Mouse (Mus musculus): Measurements from ENCODE around the gene Krt32. TPM values are rescaled to one million over a fixed set of nuclear protein-coding genes. Genes with fewer than 3 reads are reported as not detected.

Gene Krt32
- polyA plus RNA-seq, 1 experiment from 2014 or later, result not detected

- H3K27ac ChIP-seq (ENCODE audit: low read length), result peak overlapping the region; percentile 41
- no peak for ATAC-seq (ENCODE audit: low read depth)
These were observed 21.6 kb downstream of the Krt32 start for GRCm38 (mm10) chr11:100066236-100067010.

GRCm38 (mm10) chr11:100058875-100059274, 29.2 kb downstream of the Krt32 start:
- WGBS, result 77% methylated on average over 8 of the region's 8 CpGs

More at GRCm38 (mm10) chr11:100066236-100067010, 21.6 kb downstream of the Krt32 start:
- Histone ChIP-seq H3K4me3 (ENCODE audit: low read length) (no peak overlapping the region), H3K9ac (ENCODE audit: low read length) (no peak overlapping the region), H3K4me2 (ENCODE audit: low read depth, low read length) (no peak overlapping the region), H3K36me3 (ENCODE audit: control insufficient read depth, insufficient read depth, low read length) (no peaks in the 10 kb centered on the region), H3K27me3 (ENCODE audit: control insufficient read depth, insufficient read depth, low read depth, low read length) (no peaks in the 10 kb centered on the region), H3K4me1 (replicated peaks; ENCODE audit: control insufficient read depth, insufficient read depth, low read length) (peaks cover 5% of the 10 kb centered on the region; the same call in 1 of the 2 replicates), H3K9me3 (ENCODE audit: control insufficient read depth, low read length) (no peaks in the 10 kb centered on the region)
- 45% methylated on average over 12 of the region's 12 CpGs for WGBS

GRCm38 (mm10) chr11:100055686-100056655, 32.1 kb downstream of the Krt32 start:
- no peaks in the 10 kb centered on the region for H3K36me3 ChIP-seq (ENCODE audit: control insufficient read depth, insufficient read depth, low read length)
- no peaks in the 10 kb centered on the region for H3K9me3 ChIP-seq (ENCODE audit: control insufficient read depth, low read length)
- H3K4me1 ChIP-seq (replicated peaks; ENCODE audit: control insufficient read depth, insufficient read depth, low read length), result no peaks in the 10 kb centered on the region
- H3K4me2 ChIP-seq (ENCODE audit: low read depth, low read length), result no peak overlapping the region
- H3K27ac ChIP-seq (ENCODE audit: low read length), result no peak overlapping the region
- WGBS, result 39% methylated on average over 9 of the region's 9 CpGs
- H3K9ac ChIP-seq (ENCODE audit: low read length), result no peak overlapping the region
- no peak overlapping the region for H3K4me3 ChIP-seq (ENCODE audit: low read length)
- no peaks in the 10 kb centered on the region for H3K27me3 ChIP-seq (ENCODE audit: control insufficient read depth, insufficient read depth, low read depth, low read length)
- 0 out of 2 replicates have a peak, but pooled peaks have one; percentile 36 for ATAC-seq (ENCODE audit: low read depth)

More at GRCm38 (mm10) chr11:100058875-100059274, 29.2 kb downstream of the Krt32 start:
- Histone ChIP-seq H3K27me3 (ENCODE audit: control insufficient read depth, insufficient read depth, low read depth, low read length) (no peaks in the 10 kb centered on the region), H3K9me3 (ENCODE audit: control insufficient read depth, low read length) (no peaks in the 10 kb centered on the region), H3K36me3 (ENCODE audit: control insufficient read depth, insufficient read depth, low read length) (no peaks in the 10 kb centered on the region), H3K9ac (ENCODE audit: low read length) (no peak overlapping the region), H3K4me3 (ENCODE audit: low read length) (no peak overlapping the region), H3K27ac (ENCODE audit: low read length) (no peak overlapping the region), H3K4me2 (ENCODE audit: low read depth, low read length) (no peak overlapping the region), H3K4me1 (replicated peaks; ENCODE audit: control insufficient read depth, insufficient read depth, low read length) (no peaks in the 10 kb centered on the region)
- no peak for ATAC-seq (ENCODE audit: low read depth)

GRCm38 (mm10) chr11:100050451-100050850, 37.6 kb downstream of the Krt32 start, which contains the start of gene Krt31:
Gene Krt31, minus strand, starts transcription at chr11:100050551.
- H3K9ac ChIP-seq (ENCODE audit: low read length), result no peak within 1 kb of the TSS
- WGBS, result 75% methylated on average over 3 of the region's 3 CpGs
- ATAC-seq (ENCODE audit: low read depth), result no peak

GRCm38 (mm10) chr11:100047193-100047592, 40.8 kb downstream of the Krt32 start:
- Histone ChIP-seq H3K4me1 (replicated peaks; ENCODE audit: control insufficient read depth, insufficient read depth, low read length) (no peaks in the 10 kb centered on the region), H3K36me3 (ENCODE audit: control insufficient read depth, insufficient read depth, low read length) (no peaks in the 10 kb centered on the region), H3K27ac (ENCODE audit: low read length) (no peak overlapping the region), H3K9ac (ENCODE audit: low read length) (no peak overlapping the region), H3K9me3 (ENCODE audit: control insufficient read depth, low read length) (no peaks in the 10 kb centered on the region), H3K4me3 (ENCODE audit: low read length) (no peak overlapping the region), H3K27me3 (ENCODE audit: control insufficient read depth, insufficient read depth, low read depth, low read length) (no peaks in the 10 kb centered on the region), H3K4me2 (ENCODE audit: low read depth, low read length) (no peak overlapping the region)
- ATAC-seq (ENCODE audit: low read depth), result no peak
- WGBS, result 64% methylated on average over 2 of the region's 2 CpGs

More at GRCm38 (mm10) chr11:100050451-100050850, 37.6 kb downstream of the Krt32 start, which contains the start of gene Krt31:
- H3K9me3 ChIP-seq (ENCODE audit: control insufficient read depth, low read length), result no peaks in the 10 kb centered on the region
- no peaks in the 10 kb centered on the region for H3K36me3 ChIP-seq (ENCODE audit: control insufficient read depth, insufficient read depth, low read length)
- no peak within 1 kb of the TSS for H3K4me3 ChIP-seq (ENCODE audit: low read length)
- H3K4me2 ChIP-seq (ENCODE audit: low read depth, low read length), result no peak within 1 kb of the TSS
- H3K27me3 ChIP-seq (ENCODE audit: control insufficient read depth, insufficient read depth, low read depth, low read length), result no peaks in the 10 kb centered on the region
- H3K4me1 ChIP-seq (replicated peaks; ENCODE audit: control insufficient read depth, insufficient read depth, low read length), result no peaks in the 10 kb centered on the region
- H3K27ac ChIP-seq (ENCODE audit: low read length), result no peak within 1 kb of the TSS

- Histone ChIP-seq H3K4me3 (ENCODE audit: low read length) (no peak overlapping the region), H3K27me3 (ENCODE audit: control insufficient read depth, insufficient read depth, low read depth, low read length) (no peaks in the 10 kb centered on the region), H3K9me3 (ENCODE audit: control insufficient read depth, low read length) (no peaks in the 10 kb centered on the region), H3K36me3 (ENCODE audit: control insufficient read depth, insufficient read depth, low read length) (no peaks in the 10 kb centered on the region), H3K27ac (ENCODE audit: low read length) (no peak overlapping the region), H3K4me2 (ENCODE audit: low read depth, low read length) (no peak overlapping the region), H3K9ac (ENCODE audit: low read length) (no peak overlapping the region), H3K4me1 (replicated peaks; ENCODE audit: control insufficient read depth, insufficient read depth, low read length) (no peaks in the 10 kb centered on the region)
- no peak for ATAC-seq (ENCODE audit: low read depth)
- 55% methylated on average over 6 of the region's 6 CpGs for WGBS
These were observed 41.6 kb downstream of the Krt32 start for GRCm38 (mm10) chr11:100046303-100046866.

GRCm38 (mm10) chr11:100041454-100041853, 46.6 kb downstream of the Krt32 start, which contains the start of gene Krt34:
Gene Krt34, minus strand, starts transcription at chr11:100041554.
- no peak within 1 kb of the TSS for H3K9ac ChIP-seq (ENCODE audit: low read length)
- H3K9me3 ChIP-seq (ENCODE audit: control insufficient read depth, low read length), result no peaks in the 10 kb centered on the region
- H3K36me3 ChIP-seq (ENCODE audit: control insufficient read depth, insufficient read depth, low read length), result no peaks in the 10 kb centered on the region
- no peak for ATAC-seq (ENCODE audit: low read depth)
- WGBS, result 83% methylated on average over 6 of the region's 6 CpGs
- H3K4me2 ChIP-seq (ENCODE audit: low read depth, low read length), result no peak within 1 kb of the TSS
- H3K27ac ChIP-seq (ENCODE audit: low read length), result no peak within 1 kb of the TSS
- H3K4me1 ChIP-seq (replicated peaks; ENCODE audit: control insufficient read depth, insufficient read depth, low read length), result no peaks in the 10 kb centered on the region
- H3K4me3 ChIP-seq (ENCODE audit: low read length), result no peak within 1 kb of the TSS
- no peaks in the 10 kb centered on the region for H3K27me3 ChIP-seq (ENCODE audit: control insufficient read depth, insufficient read depth, low read depth, low read length)

All from lung, embryonic 16.5 days (tissue).